Mouse (Mus musculus) midbrain, embryonic 11.5 days (tissue): ENCODE data around the gene Cyp4x1. TPM values are rescaled to one million over a fixed set of nuclear protein-coding genes. Genes with fewer than 3 reads are reported as not detected.
A peak's percentile ranks its signal among the peaks of the same experiment; 100 is the strongest.

ENCODE experiments used
- ATAC-seq: fragments of 200-750 bp; cut with Nextera tagmentation; 2 replicates; pipeline ENCODE4 v1.8.0; 2017; ENCODE audit warnings: moderate TSS enrichment, moderate library complexity; ENCODE audit not compliant: low FRiP score
- DNase-seq: peaks from one replicate; pipeline ENCODE4 v3.0.0; 2015; ENCODE audit warnings: low spot score; ENCODE audit errors: missing footprints
- H3K27ac ChIP-seq: fragments of 300-500 bp; sonication (generic); 2 replicates; pipeline ENCODE4 v1.5.1; 2014; ENCODE audit warnings: low read depth, low read length
- H3K27me3 ChIP-seq: fragments of 300-500 bp; sonication (generic); 2 replicates; pipeline ENCODE4 v1.6.1; 2014; ENCODE audit warnings: mild to moderate bottlenecking, low read length, moderate library complexity, mixed read lengths; ENCODE audit not compliant: control insufficient read depth, insufficient read depth
- H3K36me3 ChIP-seq: fragments of 300-500 bp; sonication (generic); 2 replicates; pipeline ENCODE4 v1.6.1; 2014; ENCODE audit warnings: mild to moderate bottlenecking, low read length, moderate library complexity, mixed read lengths; ENCODE audit not compliant: control insufficient read depth, insufficient read depth
- H3K4me1 ChIP-seq: fragments of 300-500 bp; sonication (generic); 2 replicates; pipeline ENCODE4 v1.6.1; 2014; ENCODE audit warnings: low read length; ENCODE audit not compliant: control insufficient read depth, insufficient read depth
- H3K4me2 ChIP-seq: fragments of 300-500 bp; sonication (generic); 2 replicates; pipeline ENCODE4 v1.6.1; 2014; ENCODE audit warnings: mild to moderate bottlenecking, moderate library complexity
- H3K4me3 ChIP-seq: fragments of 300-500 bp; sonication (generic); 2 replicates; pipeline ENCODE4 v1.5.1; 2014; ENCODE audit warnings: low read depth, low read length
- H3K9ac ChIP-seq: fragments of 300-500 bp; sonication (generic); 2 replicates; pipeline ENCODE4 v1.6.1; 2014; ENCODE audit warnings: low read length
- H3K9me3 ChIP-seq: fragments of 300-500 bp; sonication (generic); 2 replicates; pipeline ENCODE4 v1.6.1; 2016; ENCODE audit warnings: low read length; ENCODE audit not compliant: control insufficient read depth
- WGBS: fragments of 180-500 bp; shearing (Covaris S2); extraction: QIAGEN DNeasy Blood & Tissue Kit; methylation state at CpG from one replicate; pipeline ENCODE4 v1.1.7; 2014; 5-methylcytosine and 5-hydroxymethylcytosine counted together
- polyA plus RNA-seq: library from polyadenylated mRNA; unstranded; fragments of >200 nt; fragmentation: Nextera tagmentation; extraction: Ambion mirVana; gene quantifications from 2 replicates; pipeline ENCODE4 v1.2.1, GENCODE M21; 2014

Gene Cyp4x1
- polyA plus RNA-seq, 1 experiment from 2014 or later = 1.4 TPM

GRCm38 (mm10) chr4:115056371-115056920, 77.6 kb downstream of the Cyp4x1 start, which contains the start of gene Tal1:
TSS of gene Tal1 (plus strand) at chr4:115056426.
- Histone ChIP-seq H3K36me3 (no peaks in the 10 kb centered on the region), H3K4me3 (peak within 1 kb of the TSS; percentile 29), H3K4me1 (peaks cover 12% of the 10 kb centered on the region), H3K9ac (peak within 1 kb of the TSS; percentile 63), H3K9me3 (no peaks in the 10 kb centered on the region), H3K27me3 (peaks cover 96% of the 10 kb centered on the region), H3K27ac (peak within 1 kb of the TSS; percentile 55), H3K4me2 (peak within 1 kb of the TSS; percentile 48)
- under 1% methylated on average over 55 of the region's 60 CpGs for WGBS
- peak; percentile 71 for ATAC-seq
- DNase-seq = peak; percentile 97

Other genes with a start within 250 kb of the Cyp4x1 start
- 2.0 and 2.4 TPM in 2 replicates for gene Foxd2, start 225.4 kb downstream of the Cyp4x1 start, polyA plus RNA-seq
- 0.44 and 1.1 TPM in 2 replicates for gene Foxe3, start 208.3 kb downstream of the Cyp4x1 start, polyA plus RNA-seq
- gene Cmpk1, start 147.0 kb downstream of the Cyp4x1 start, polyA plus RNA-seq = 145 and 152 TPM in 2 replicates
- 19.7 and 24.8 TPM in 2 replicates for gene Stil, start 134.1 kb downstream of the Cyp4x1 start, polyA plus RNA-seq
- gene Tal1, start 77.9 kb downstream of the Cyp4x1 start, polyA plus RNA-seq = 18.4 and 19.8 TPM in 2 replicates
- gene Pdzk1ip1, start 45.6 kb downstream of the Cyp4x1 start, polyA plus RNA-seq = 14.6 and 16.6 TPM in 2 replicates
- gene Cyp4a29, start 107.8 kb upstream of the Cyp4x1 start, polyA plus RNA-seq = not detected in 2 replicates
- gene Cyp4a12a, start 164.8 kb upstream of the Cyp4x1 start, polyA plus RNA-seq = not detected in 2 replicates